Mouse (Mus musculus) small intestine, adult 10 weeks (tissue): ENCODE results near the gene Efcc1. TPM values are rescaled to one million over a fixed set of nuclear protein-coding genes. Genes with fewer than 3 reads are reported as not detected.

ENCODE experiments used
- polyA plus RNA-seq: library from polyadenylated mRNA; stranded (reverse); fragments of 350-450 nt; fragmentation: Illumina TruSeq; extraction: RNeasy Lipid Tissue Mini Kit (QIAGEN cat#74804); gene quantifications from one replicate; pipeline ENCODE4 v1.2.3, GENCODE M21; 2014; ENCODE audit warnings: low replicate concordance

Gene Efcc1
- not detected for polyA plus RNA-seq

DNA sequence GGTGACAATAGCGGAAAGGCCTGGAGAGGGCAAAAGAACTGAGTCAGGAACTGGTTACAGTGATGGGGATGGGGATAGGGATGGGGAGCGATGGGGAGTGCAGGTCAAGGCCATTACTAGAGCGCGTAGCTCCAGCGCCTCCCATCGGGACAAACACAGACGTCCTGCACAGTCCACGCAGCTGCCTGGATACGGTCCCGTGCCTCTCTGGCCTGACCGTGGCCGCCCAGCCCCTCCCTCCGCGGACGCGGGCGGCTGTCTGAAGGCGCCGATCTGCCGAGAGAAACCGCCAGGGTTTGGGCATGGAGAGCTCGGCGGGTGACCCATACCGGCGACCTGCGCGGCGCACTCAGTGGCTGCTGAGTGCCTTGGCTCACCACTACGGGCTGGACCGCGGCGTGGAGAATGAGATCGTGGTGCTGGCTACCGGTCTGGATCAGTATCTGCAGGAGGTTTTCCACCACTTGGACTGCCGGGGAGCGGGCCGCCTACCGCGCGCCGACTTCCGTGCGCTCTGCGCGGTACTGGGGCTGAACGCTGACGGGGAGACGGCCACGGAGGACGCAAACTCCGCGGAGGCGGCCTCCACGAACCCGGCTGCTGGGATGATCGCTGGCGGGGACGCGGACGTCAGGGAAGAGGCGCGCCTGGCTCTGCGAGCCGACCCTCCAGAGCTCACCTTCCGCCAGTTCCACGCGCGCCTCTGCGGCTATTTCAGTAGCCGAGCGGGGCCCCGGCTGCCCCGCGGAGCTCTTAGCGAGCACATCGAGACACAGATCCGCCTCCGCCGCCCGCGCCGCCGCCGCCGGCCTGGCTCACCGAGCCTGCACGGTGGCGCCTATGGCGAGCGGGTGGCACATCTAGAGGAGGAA, at the start of gene Efcc1:
Gene Efcc1, plus strand, starts transcription at position 279 of the 872 bp plus-strand sequence.

GRCm38 (mm10) chr6:87777842-87778241, 47.2 kb downstream of the Efcc1 start, which contains the start of gene Gp9:
Gene Gp9, plus strand, starts transcription at chr6:87778072.

Other genes with a start within 250 kb of the Efcc1 start
- 0.74 TPM for gene Arhgap25, start 197.6 kb upstream of the Efcc1 start, polyA plus RNA-seq
- 0.56 TPM for gene Prokr1, start 140.1 kb upstream of the Efcc1 start, polyA plus RNA-seq
- 6.0 TPM for gene Aplf, start 58.7 kb upstream of the Efcc1 start, polyA plus RNA-seq
- gene Gp9, start 47.2 kb downstream of the Efcc1 start, polyA plus RNA-seq = not detected
- gene Rab43, start 81.3 kb downstream of the Efcc1 start, polyA plus RNA-seq = 29.1 TPM
- not detected for gene Gm45140, start 104.9 kb downstream of the Efcc1 start, polyA plus RNA-seq
- 7.5 TPM for gene Isy1, start 107.9 kb downstream of the Efcc1 start, polyA plus RNA-seq
- gene Cnbp, start 120.2 kb downstream of the Efcc1 start, polyA plus RNA-seq = 634 TPM
- 22.2 TPM for gene Copg1, start 156.9 kb downstream of the Efcc1 start, polyA plus RNA-seq
- gene Hmces, start 183.1 kb downstream of the Efcc1 start, polyA plus RNA-seq = 7.0 TPM